Mouse (Mus musculus) forebrain, embryonic 12.5 days (tissue): ENCODE results near the gene Tmem150c. TPM values are rescaled to one million over a fixed set of nuclear protein-coding genes. Genes with fewer than 3 reads are reported as not detected.

Experiments
- ATAC-seq: fragments of 200-750 bp; cut with Nextera tagmentation; 2 replicates; pipeline ENCODE4 v1.8.0; 2017; ENCODE audit warnings: moderate TSS enrichment; ENCODE audit not compliant: low FRiP score
- H3K27ac ChIP-seq: fragments of 300-500 bp; sonication (generic); 2 replicates; pipeline ENCODE4 v1.5.1; 2016; ENCODE audit warnings: mild to moderate bottlenecking
- H3K27me3 ChIP-seq: fragments of 300-500 bp; sonication (generic); 2 replicates; pipeline ENCODE4 v1.6.1; 2016; ENCODE audit warnings: mild to moderate bottlenecking
- H3K36me3 ChIP-seq: fragments of 300-500 bp; sonication (generic); replicated peaks from 2 replicates; pipeline ENCODE4 v1.6.1; 2016; ENCODE audit warnings: mild to moderate bottlenecking
- H3K4me1 ChIP-seq: fragments of 300-500 bp; sonication (generic); 2 replicates; pipeline ENCODE4 v1.6.1; 2016
- H3K4me2 ChIP-seq: fragments of 300-500 bp; sonication (generic); 2 replicates; pipeline ENCODE4 v1.6.1; 2016; ENCODE audit warnings: mild to moderate bottlenecking, moderate library complexity
- H3K4me3 ChIP-seq: fragments of 300-500 bp; sonication (generic); replicated peaks from 2 replicates; pipeline ENCODE4 v1.5.1; 2016; ENCODE audit warnings: mild to moderate bottlenecking
- H3K9ac ChIP-seq: fragments of 300-500 bp; sonication (generic); 2 replicates; pipeline ENCODE4 v1.6.1; 2016; ENCODE audit warnings: mild to moderate bottlenecking
- H3K9me3 ChIP-seq: fragments of 300-500 bp; sonication (generic); 2 replicates; pipeline ENCODE4 v1.6.1; 2016
- whole genome bisulfite sequencing: fragments of 180-500 bp; shearing (Covaris S2); methylation state at CpG from one replicate; pipeline ENCODE4 v1.1.7; 2016; 5-methylcytosine and 5-hydroxymethylcytosine counted together
- polyA plus RNA-seq: library from polyadenylated mRNA; unstranded; fragments of >200 nt; fragmentation: Nextera tagmentation; extraction: Ambion mirVana; gene quantifications from 2 replicates; pipeline ENCODE4 v1.2.1, GENCODE M21; 2016

Gene Tmem150c
- polyA plus RNA-seq, 1 experiment from 2014 or later = 6.3 TPM

GRCm38 (mm10) chr5:100085097-100085496, 74.5 kb downstream of the Tmem150c start:
- Histone ChIP-seq H3K27ac (peak overlapping the region; percentile 46), H3K9me3 (no peaks in the 10 kb centered on the region), H3K9ac (no peak overlapping the region), H3K4me3 (no peak overlapping the region), H3K36me3 (no peaks in the 10 kb centered on the region), H3K4me1 (peaks cover 12% of the 10 kb centered on the region; the same call in 1 of the 2 replicates), H3K4me2 (no peak overlapping the region), H3K27me3 (peaks cover 6% of the 10 kb centered on the region; the same call in 1 of the 2 replicates)
- ATAC-seq = no peak
- WGBS = 66% methylated on average over 8 of the region's 8 CpGs

- no peak overlapping the region for H3K27ac ChIP-seq
- no peaks in the 10 kb centered on the region for H3K9me3 ChIP-seq
- ATAC-seq = no peak
- H3K4me3 ChIP-seq = no peak overlapping the region
- no peak overlapping the region for H3K4me2 ChIP-seq
- peaks cover 4% of the 10 kb centered on the region; the same call in 1 of the 2 replicates for H3K27me3 ChIP-seq
- H3K36me3 ChIP-seq = no peaks in the 10 kb centered on the region
- 62% methylated on average over 12 of the region's 12 CpGs for WGBS
- H3K4me1 ChIP-seq = peaks cover 21% of the 10 kb centered on the region; the same call in 1 of the 2 replicates
- no peak overlapping the region for H3K9ac ChIP-seq
These were observed 75.5 kb downstream of the Tmem150c start for GRCm38 (mm10) chr5:100083953-100084562.

- Histone ChIP-seq H3K9me3 (no peaks in the 10 kb centered on the region), H3K4me2 (no peak overlapping the region), H3K36me3 (no peaks in the 10 kb centered on the region), H3K4me1 (peaks cover 22% of the 10 kb centered on the region; the same call in 1 of the 2 replicates), H3K9ac (no peak overlapping the region), H3K27ac (no peak overlapping the region), H3K4me3 (no peak overlapping the region), H3K27me3 (peaks cover 3% of the 10 kb centered on the region; the same call in 1 of the 2 replicates)
- WGBS = 87% methylated on average over 4 of the region's 4 CpGs
- ATAC-seq = no peak
These were observed 77.6 kb downstream of the Tmem150c start for GRCm38 (mm10) chr5:100082006-100082405.

GRCm38 (mm10) chr5:100079931-100080275, 79.7 kb downstream of the Tmem150c start:
- 0 out of 2 replicates have a peak, but pooled peaks have one; percentile 31 for ATAC-seq
- Histone ChIP-seq H3K4me3 (no peak overlapping the region), H3K4me1 (peaks cover 12% of the 10 kb centered on the region; the same call in 1 of the 2 replicates), H3K36me3 (no peaks in the 10 kb centered on the region), H3K27me3 (peaks cover 3% of the 10 kb centered on the region; the same call in 1 of the 2 replicates), H3K9ac (no peak overlapping the region), H3K9me3 (no peaks in the 10 kb centered on the region), H3K27ac (no peak overlapping the region), H3K4me2 (peak overlapping the region; percentile 53)
- 82% methylated on average over 8 of the region's 8 CpGs for WGBS

GRCm38 (mm10) chr5:100079040-100079930, 80.3 kb downstream of the Tmem150c start:
- Histone ChIP-seq H3K9me3 (no peaks in the 10 kb centered on the region), H3K36me3 (no peaks in the 10 kb centered on the region), H3K4me3 (peak overlapping the region; percentile 32), H3K27me3 (peaks cover 3% of the 10 kb centered on the region; the same call in 1 of the 2 replicates), H3K9ac (0 out of 2 replicates have a peak overlapping the region, but pooled peaks have one; percentile 0), H3K4me2 (peak overlapping the region; percentile 53), H3K27ac (no peak overlapping the region), H3K4me1 (peaks cover 12% of the 10 kb centered on the region; the same call in 1 of the 2 replicates)
- WGBS = 40% methylated on average over 36 of the region's 36 CpGs
- peak; percentile 48 for ATAC-seq

GRCm38 (mm10) chr5:100074571-100074970, 85.0 kb downstream of the Tmem150c start:
- Histone ChIP-seq H3K27ac (no peak overlapping the region), H3K27me3 (no peaks in the 10 kb centered on the region), H3K36me3 (peaks cover 15% of the 10 kb centered on the region), H3K4me3 (no peak overlapping the region), H3K9ac (no peak overlapping the region), H3K9me3 (no peaks in the 10 kb centered on the region), H3K4me2 (no peak overlapping the region), H3K4me1 (peaks cover 6% of the 10 kb centered on the region; the same call in 1 of the 2 replicates)
- no peak for ATAC-seq
- WGBS = 62% methylated on average over 4 of the region's 4 CpGs

GRCm38 (mm10) chr5:100072557-100072956, 87.1 kb downstream of the Tmem150c start:
- ATAC-seq = no peak
- no peak overlapping the region for H3K4me2 ChIP-seq
- WGBS = 71% methylated on average over 9 of the region's 9 CpGs
- no peak overlapping the region for H3K9ac ChIP-seq
- H3K27ac ChIP-seq = 0 out of 2 replicates have a peak overlapping the region, but pooled peaks have one; percentile 6
- no peaks in the 10 kb centered on the region for H3K4me1 ChIP-seq
- H3K4me3 ChIP-seq = no peak overlapping the region
- no peaks in the 10 kb centered on the region for H3K27me3 ChIP-seq
- H3K36me3 ChIP-seq = peaks cover 23% of the 10 kb centered on the region
- no peaks in the 10 kb centered on the region for H3K9me3 ChIP-seq

GRCm38 (mm10) chr5:100071541-100071940, 88.1 kb downstream of the Tmem150c start:
- H3K36me3 ChIP-seq = peaks cover 30% of the 10 kb centered on the region
- H3K9ac ChIP-seq = no peak overlapping the region
- 0 out of 2 replicates have a peak overlapping the region, but pooled peaks have one; percentile 8 for H3K27ac ChIP-seq
- ATAC-seq = no peak
- 90% methylated on average over 5 of the region's 5 CpGs for WGBS
- no peaks in the 10 kb centered on the region for H3K27me3 ChIP-seq
- no peaks in the 10 kb centered on the region for H3K4me1 ChIP-seq
- no peak overlapping the region for H3K4me3 ChIP-seq
- no peak overlapping the region for H3K4me2 ChIP-seq
- H3K9me3 ChIP-seq = no peaks in the 10 kb centered on the region

GRCm38 (mm10) chr5:100070255-100070654, 89.4 kb downstream of the Tmem150c start:
- no peak overlapping the region for H3K4me2 ChIP-seq
- H3K27me3 ChIP-seq = no peaks in the 10 kb centered on the region
- ATAC-seq = peak; percentile 44; the same call in 1 of the 2 replicates
- no peak overlapping the region for H3K4me3 ChIP-seq
- no peak overlapping the region for H3K9ac ChIP-seq
- H3K9me3 ChIP-seq = no peaks in the 10 kb centered on the region
- H3K4me1 ChIP-seq = no peaks in the 10 kb centered on the region
- 25% methylated on average over 3 of the region's 3 CpGs for WGBS
- H3K27ac ChIP-seq = no peak overlapping the region
- peaks cover 30% of the 10 kb centered on the region for H3K36me3 ChIP-seq

- no peak overlapping the region for H3K9ac ChIP-seq
- H3K4me2 ChIP-seq = no peak overlapping the region
- H3K27ac ChIP-seq = no peak overlapping the region
- no peaks in the 10 kb centered on the region for H3K27me3 ChIP-seq
- WGBS = 91% methylated on average over 2 of the region's 2 CpGs
- peaks cover 30% of the 10 kb centered on the region for H3K36me3 ChIP-seq
- ATAC-seq = no peak
- H3K4me3 ChIP-seq = no peak overlapping the region
- H3K4me1 ChIP-seq = no peaks in the 10 kb centered on the region
- no peaks in the 10 kb centered on the region for H3K9me3 ChIP-seq
These were observed 90.1 kb downstream of the Tmem150c start for GRCm38 (mm10) chr5:100069526-100069925.

GRCm38 (mm10) chr5:100067579-100067978, 92.0 kb downstream of the Tmem150c start:
- H3K9me3 ChIP-seq = no peaks in the 10 kb centered on the region

GRCm38 (mm10) chr5:100060876-100061275, 98.7 kb downstream of the Tmem150c start:
- Histone ChIP-seq H3K4me3 (no peak overlapping the region), H3K36me3 (peaks cover 42% of the 10 kb centered on the region), H3K4me2 (no peak overlapping the region), H3K9ac (no peak overlapping the region), H3K9me3 (no peaks in the 10 kb centered on the region), H3K4me1 (peaks cover 17% of the 10 kb centered on the region; the same call in 1 of the 2 replicates), H3K27me3 (no peaks in the 10 kb centered on the region), H3K27ac (no peak overlapping the region)
- ATAC-seq = no peak
- WGBS = 95% methylated on average over 14 of the region's 14 CpGs

More at GRCm38 (mm10) chr5:100067579-100067978, 92.0 kb downstream of the Tmem150c start:
- H3K9ac ChIP-seq = no peak overlapping the region
- ATAC-seq = no peak
- no peak overlapping the region for H3K4me2 ChIP-seq
- H3K4me1 ChIP-seq = no peaks in the 10 kb centered on the region
- H3K27ac ChIP-seq = no peak overlapping the region
- no peaks in the 10 kb centered on the region for H3K27me3 ChIP-seq
- H3K4me3 ChIP-seq = no peak overlapping the region
- 91% methylated on average over 16 of the region's 16 CpGs for WGBS
- peaks cover 39% of the 10 kb centered on the region for H3K36me3 ChIP-seq
